Mouse (Mus musculus) frontal cortex, postnatal 10 days (tissue): Measurements from ENCODE around the gene Scpep1.
"Not testable (repeated sequence)": the region's sequence is repeated elsewhere in the genome, so short reads cannot be mapped to it uniquely, and the experiment has no call there.

ENCODE experiments used
- DNase-seq, 2 experiments: peaks; one replicate each; pipeline ENCODE4 v3.0.0; 2022; ENCODE audit warnings: low spot score in 2 of 2, mixed read lengths in 1 of 2

Gene Scpep1

DNA sequence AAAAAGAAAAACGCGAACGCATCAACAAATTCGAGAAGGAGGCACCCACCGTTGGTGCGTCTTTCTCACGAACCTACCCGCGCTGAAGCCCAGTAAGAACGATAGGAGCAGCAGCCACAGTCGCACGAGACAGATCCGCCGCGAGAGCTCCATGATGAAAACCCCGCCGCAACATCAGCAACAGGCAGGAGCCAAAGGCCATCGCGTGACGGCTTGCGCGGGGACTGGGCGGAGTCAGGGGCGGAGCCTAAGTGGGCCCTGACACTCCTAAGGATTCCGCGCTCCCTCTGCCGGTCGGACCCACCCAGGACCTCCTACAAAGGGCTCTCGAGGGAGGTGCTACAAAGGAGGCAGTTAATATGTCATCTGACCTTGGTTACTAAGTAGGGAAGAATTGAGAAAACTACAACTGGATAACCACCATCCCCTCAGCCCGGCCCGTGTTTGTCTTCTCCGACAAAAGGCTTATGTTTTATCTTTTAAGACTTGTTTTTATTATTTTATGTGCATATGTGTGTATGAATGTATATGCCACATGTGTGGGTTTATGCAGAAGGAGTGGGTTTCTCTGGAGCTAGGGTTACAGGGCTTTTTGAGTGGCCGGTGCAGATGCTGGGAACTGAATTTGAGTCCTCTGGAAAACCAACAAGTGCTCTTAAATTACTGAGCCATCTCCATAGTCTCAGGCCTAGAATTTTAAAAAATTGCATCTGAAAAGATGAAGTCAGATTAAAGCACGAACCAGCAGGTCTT, at the start of gene Scpep1:
TSS of gene Scpep1 (minus strand) at position 249 of the 753 bp plus-strand sequence.
- peak; percentile 91 to 94 for DNase-seq

DNA sequence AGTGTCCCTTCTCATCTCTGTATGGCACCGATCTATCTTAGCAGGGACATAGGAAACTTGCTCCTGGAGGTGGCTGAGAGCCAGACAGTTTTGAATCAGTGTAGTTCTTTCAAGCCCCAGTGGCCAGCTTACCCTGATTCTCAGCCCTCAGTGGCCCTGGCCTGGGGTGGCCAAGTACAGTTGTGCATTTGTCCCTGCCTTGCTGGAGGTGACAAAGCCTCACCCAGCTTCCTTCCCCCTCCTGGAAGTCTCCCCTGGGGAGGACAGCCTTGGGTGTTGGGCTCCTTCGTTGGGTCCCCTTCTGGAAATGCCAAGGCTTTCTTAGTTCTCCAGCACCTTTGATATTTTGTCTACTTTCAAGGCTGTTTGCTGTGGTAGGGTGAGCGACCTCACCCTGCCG, 48.5 kb upstream of the Scpep1 start:
- no peak for DNase-seq

DNA sequence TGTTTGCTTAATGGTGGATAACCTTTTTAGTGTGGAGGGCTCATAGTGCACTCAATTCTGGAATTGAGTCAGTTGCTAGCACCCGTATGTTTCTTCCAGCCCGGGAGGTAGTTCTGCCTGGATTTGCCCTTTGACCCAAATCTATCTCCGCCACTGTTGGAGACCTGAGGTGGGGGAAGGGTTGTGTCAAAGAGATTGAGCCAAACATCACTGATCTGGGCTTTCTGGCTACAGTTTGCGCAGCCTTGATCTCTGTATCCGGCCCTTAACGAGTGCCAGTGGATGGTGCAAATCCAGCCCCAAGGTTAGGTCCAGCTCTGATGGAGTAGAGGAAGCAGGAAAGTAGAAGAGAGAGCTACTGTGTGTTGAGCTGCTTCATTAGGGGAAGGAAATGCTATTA, 47.8 kb upstream of the Scpep1 start:
- no peak for DNase-seq

- DNase-seq, result no peak
Observed at GRCm38 (mm10) chr11:89002621-89003020, 47.4 kb upstream of the Scpep1 start.

DNA sequence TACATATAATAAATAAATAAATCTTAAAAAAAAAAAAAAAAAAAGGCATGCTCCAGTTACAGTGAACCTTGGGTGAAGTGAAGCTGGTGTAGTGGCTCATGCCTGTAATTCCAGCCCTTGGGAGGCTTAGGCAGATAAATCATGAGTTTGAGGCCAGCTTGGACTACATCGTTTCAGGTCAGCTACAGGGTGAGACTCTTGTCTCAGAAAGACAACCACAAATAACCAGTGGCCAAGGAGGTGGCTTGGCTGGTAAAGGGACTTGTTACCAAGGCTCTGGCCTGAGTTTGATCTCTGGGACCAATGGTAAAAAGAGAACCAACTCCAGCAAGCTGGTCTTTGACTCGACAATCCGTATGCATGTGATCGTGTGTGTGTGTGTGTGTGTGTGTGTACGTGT, 46.8 kb upstream of the Scpep1 start:
- DNase-seq, result no peak

DNA sequence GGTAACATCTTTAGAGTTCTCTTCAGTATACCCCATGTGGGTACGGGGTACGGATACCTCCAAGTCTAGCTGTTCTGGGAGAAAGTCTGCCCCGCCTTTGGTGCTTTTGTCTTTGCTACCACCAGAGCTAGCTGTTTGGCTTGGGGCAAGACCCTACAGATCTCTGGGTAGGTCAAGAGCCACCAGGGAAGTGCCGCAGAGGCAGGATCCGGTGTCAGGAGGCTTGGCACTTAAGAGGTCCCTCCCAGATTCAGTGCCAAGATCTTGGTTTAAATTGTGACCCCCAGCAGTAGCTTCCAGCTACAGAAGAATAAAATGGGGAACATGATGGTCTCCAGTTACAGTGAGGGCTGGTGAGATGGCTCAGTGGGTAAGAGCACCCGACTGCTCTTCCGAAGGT, 46.3 kb upstream of the Scpep1 start:
- no peak for DNase-seq

DNA sequence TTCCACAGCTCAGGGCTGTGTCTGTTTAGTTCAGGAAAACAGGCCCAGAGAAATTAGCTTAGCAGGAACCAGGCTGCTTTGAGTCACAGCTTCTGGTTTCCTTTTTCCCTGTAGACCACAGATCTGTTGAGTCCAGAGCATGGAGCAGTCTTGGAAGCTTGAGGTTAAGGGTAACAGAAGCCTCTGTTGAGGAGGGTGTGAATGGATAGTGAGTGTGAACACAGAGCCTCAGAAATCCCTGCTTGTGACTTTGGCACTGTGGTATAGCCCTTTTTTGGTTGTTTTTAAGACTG, 45.2 kb upstream of the Scpep1 start:
- DNase-seq, result no peak

DNA sequence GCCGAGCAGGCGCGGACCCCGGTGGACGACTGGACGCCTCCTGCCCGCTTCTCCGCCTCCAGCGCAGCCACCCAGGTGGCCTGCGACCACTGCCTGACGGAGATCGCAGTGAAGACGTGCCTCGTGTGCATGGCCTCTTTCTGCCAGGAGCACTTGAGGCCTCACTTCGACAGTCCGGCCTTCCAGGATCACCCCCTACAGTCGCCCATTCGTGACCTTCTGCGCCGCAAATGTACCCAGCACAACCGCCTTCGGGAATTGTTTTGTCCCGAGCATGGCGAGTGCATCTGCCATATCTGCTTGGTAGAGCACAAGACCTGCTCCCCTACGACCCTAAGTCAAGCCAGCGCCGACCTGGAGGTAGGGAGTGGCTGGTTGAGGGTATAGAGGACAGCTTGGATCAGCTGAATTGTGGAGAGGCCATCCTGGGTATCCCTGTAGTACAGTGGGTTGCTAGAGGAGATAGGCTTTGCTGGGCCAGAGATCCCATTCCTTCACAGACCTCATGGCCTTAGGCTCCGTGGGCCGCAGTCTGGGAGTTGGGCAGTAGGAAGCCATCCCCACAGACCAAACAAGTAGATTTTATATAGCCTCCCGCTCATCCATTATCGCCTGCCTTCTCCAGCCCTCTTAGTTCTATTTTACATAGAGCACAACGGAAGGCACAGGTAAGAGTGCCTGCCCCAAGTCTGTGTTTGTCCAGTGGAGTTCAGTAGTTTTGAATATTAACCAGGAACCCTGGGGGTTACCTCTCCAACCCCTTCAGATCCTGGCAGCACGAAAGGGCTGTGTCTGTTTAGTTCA, 44.7 kb upstream of the Scpep1 start:
- no peak for DNase-seq

GRCm38 (mm10) chr11:88998974-88999722, 43.9 kb upstream of the Scpep1 start, which contains the start of gene Trim25:
Gene Trim25 (plus strand): TSS chr11:88999376.
- peak; percentile 60 to 65 for DNase-seq

GRCm38 (mm10) chr11:88998406-88998805, 43.1 kb upstream of the Scpep1 start:
- DNase-seq, result no peak

GRCm38 (mm10) chr11:88997343-88997742, 42.1 kb upstream of the Scpep1 start:
- not testable (repeated sequence) for DNase-seq

DNA sequence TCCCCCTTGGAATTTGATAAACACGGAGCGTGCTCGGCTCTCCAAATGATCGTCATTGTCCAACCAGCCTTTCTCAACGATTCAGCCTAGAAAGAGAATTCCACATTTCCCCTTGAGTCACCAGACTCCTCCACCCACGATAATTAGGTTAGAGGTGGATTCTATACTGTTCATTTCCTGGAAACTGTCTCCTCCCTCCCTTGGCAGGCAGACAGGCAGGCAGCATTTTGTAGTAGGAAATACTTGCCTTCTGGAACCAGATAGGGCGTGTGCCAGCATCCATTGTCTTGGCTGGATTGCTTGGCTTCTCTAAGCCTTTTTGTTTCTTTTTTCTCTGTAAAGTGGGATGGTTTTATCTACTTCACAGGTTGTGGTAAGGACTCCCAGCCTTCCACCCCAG, 41.2 kb upstream of the Scpep1 start:
- DNase-seq, result no peak

GRCm38 (mm10) chr11:88995616-88996015, 40.4 kb upstream of the Scpep1 start:
- no peak for DNase-seq

- DNase-seq, result no peak
Observed at GRCm38 (mm10) chr11:88994492-88994891, 39.2 kb upstream of the Scpep1 start.

DNA sequence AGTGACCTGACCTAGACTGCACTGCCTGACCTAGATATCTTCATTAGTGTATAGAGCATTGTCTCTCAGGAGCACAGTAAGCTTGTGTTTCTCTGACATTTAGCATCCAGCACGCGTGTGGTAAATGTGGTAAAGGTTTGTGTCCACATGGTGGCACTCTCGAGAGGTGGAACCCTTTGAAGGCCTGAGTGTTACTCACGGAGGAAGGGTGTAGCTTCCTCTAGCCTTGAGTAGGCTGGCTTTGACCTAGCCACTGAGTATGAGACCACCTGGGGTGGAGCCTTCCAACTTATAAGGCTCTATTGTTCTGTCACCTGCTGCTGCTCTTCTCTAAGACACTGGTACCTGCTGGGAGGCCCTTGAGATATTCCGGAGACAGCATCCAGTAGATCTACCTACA, 38.4 kb upstream of the Scpep1 start:
- DNase-seq, result peak in 1 of 2 experiments; percentile 40

GRCm38 (mm10) chr11:88993186-88993585, 37.9 kb upstream of the Scpep1 start:
- no peak for DNase-seq

- no peak for DNase-seq
Observed at GRCm38 (mm10) chr11:88989530-88989929, 34.3 kb upstream of the Scpep1 start.

- DNase-seq, result no peak
Observed at GRCm38 (mm10) chr11:88988956-88989355, 33.7 kb upstream of the Scpep1 start.

DNA sequence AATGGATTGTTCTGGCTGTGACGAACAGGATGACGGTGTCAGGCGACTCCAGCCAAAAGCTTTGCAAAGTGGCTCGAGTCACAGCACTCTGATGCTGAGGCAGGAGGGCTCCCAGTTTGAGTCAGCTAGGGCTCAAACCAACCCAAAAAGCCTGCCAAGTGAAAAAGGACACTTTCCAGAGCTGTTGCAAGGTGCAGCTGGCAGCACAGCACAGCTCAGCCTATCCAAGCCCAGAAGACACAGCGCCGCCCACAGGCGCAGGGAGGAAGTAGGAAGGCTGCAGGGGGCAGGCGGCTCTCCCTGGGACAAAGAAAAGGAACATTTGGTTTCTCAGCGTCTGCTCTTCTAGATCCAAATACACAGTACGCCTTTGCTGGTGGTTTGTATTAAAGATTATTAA, 31.4 kb upstream of the Scpep1 start:
- DNase-seq, result no peak

DNA sequence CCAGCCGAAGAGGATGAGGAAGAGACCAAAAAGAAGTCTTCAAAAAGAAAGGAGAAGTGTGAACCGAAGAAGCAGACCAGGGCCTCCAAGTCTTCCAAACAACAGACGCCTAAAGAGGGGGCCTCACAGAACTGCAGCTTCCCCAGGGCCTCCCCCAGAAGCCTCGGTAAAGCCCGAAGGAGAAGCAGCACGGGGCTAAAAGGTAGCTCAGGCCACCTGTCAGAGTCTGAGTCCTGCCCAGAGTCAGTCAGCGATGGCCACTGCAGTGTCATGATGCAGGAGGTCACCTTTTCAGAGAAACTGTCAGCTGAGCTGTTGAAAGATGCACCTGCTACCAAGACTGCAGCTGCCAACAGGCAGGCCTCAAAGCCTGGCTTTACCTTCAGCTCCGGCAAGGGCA, 26.1 kb upstream of the Scpep1 start:
- DNase-seq, result no peak

GRCm38 (mm10) chr11:88977188-88977587, 21.9 kb upstream of the Scpep1 start:
- DNase-seq, result no peak

DNA sequence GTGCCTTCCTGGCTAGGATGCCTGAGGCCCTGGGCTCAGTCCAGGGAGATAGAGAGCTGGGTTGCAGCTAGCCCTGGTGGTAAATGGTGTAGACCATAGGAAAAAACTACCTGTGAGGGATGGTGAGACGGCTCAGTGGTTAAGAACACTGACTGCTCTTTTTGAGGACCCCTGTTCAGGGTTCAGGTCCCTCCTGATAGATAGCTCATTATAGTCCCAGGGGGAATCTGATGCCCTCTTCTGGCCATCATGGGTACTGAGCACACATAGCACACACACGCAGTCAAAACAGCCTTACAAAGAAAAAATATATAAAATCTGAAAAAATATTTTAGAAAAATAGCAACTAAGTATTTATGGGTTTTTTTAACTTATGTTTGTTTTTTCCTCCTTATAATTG, 21.1 kb upstream of the Scpep1 start:
- no peak for DNase-seq
